Mouse (Mus musculus): ENCODE measurements around the gene Rasl2-9. TPM values are rescaled to one million over a fixed set of nuclear protein-coding genes. Genes with fewer than 3 reads are reported as not detected.
A peak's percentile ranks its signal among the peaks of the same experiment; 100 is the strongest.
"Not testable (repeated sequence)": the region's sequence is repeated elsewhere in the genome, so short reads cannot be mapped to it uniquely, and the experiment has no call there.

Rasl2-9 gene
- polyA plus RNA-seq, 1 experiment = 0.05 TPM

- Histone ChIP-seq H3K36me3 (ENCODE audit: control insufficient read depth, insufficient read depth) (peaks cover 58% of the 10 kb centered on the region), H3K27me3 (ENCODE audit: control insufficient read depth, insufficient read depth, insufficient read length) (no peaks in the 10 kb centered on the region), H3K79me2 (ENCODE audit: control insufficient read depth, insufficient read depth) (peaks cover 74% of the 10 kb centered on the region), H3ac (ENCODE audit: control insufficient read depth, insufficient read length, low read depth) (peak overlapping the region; percentile 87), H3K79me3 (ENCODE audit: low read depth) (peaks cover 51% of the 10 kb centered on the region), H3K4me3 (ENCODE audit: insufficient read depth, poor library complexity, severe bottlenecking) (peak overlapping the region; percentile 60)
- TF ChIP-seq USF1 (IDR thresholded peaks at IDR 0.05; ENCODE audit: low read depth) (no peak), MAX (IDR thresholded peaks at IDR 0.05) (no peak), MYOD1 (IDR thresholded peaks at IDR 0.05; ENCODE audit: control insufficient read depth, insufficient read length, low read depth) (no peak), CEBPB (IDR thresholded peaks at IDR 0.05; ENCODE audit: low read depth) (no peak), MYOG (IDR thresholded peaks at IDR 0.05; ENCODE audit: control insufficient read depth, extremely low read depth, insufficient read length) (no peak), CTCF (IDR thresholded peaks at IDR 0.05; ENCODE audit: control insufficient read depth, insufficient read depth, insufficient read length) (no peak), FOSL1 (IDR thresholded peaks at IDR 0.05; ENCODE audit: insufficient read depth, low read length, poor library complexity, severe bottlenecking) (no peak)
Observed at GRCm38 (mm10) chr7:5080815-5081214, 44.9 kb downstream of the Rasl2-9 start.

- TF ChIP-seq CTCF (IDR thresholded peaks at IDR 0.05; ENCODE audit: control insufficient read depth, insufficient read depth, insufficient read length) (no peak), CEBPB (IDR thresholded peaks at IDR 0.05; ENCODE audit: low read depth) (peak; percentile 17), MAX (IDR thresholded peaks at IDR 0.05) (no peak)
- Histone ChIP-seq H3K79me3 (ENCODE audit: low read depth) (peaks cover 48% of the 10 kb centered on the region), H3K36me3 (ENCODE audit: control insufficient read depth, insufficient read depth) (peaks cover 56% of the 10 kb centered on the region), H3K79me2 (ENCODE audit: control insufficient read depth, insufficient read depth) (peaks cover 72% of the 10 kb centered on the region), H3K4me3 (ENCODE audit: insufficient read depth, poor library complexity, severe bottlenecking) (peak within 1 kb of the TSS; percentile 60), H3ac (ENCODE audit: control insufficient read depth, insufficient read length, low read depth) (peak within 1 kb of the TSS; percentile 87), H3K27me3 (ENCODE audit: control insufficient read depth, insufficient read depth, insufficient read length) (no peaks in the 10 kb centered on the region)
Observed at GRCm38 (mm10) chr7:5080010-5080751, 45.6 kb downstream of the Rasl2-9 start, which contains the start of gene Epn1. Gene Epn1, plus strand, starts transcription at chr7:5080235.

- H3ac ChIP-seq (ENCODE audit: control insufficient read depth, insufficient read length, low read depth); H3K27me3 ChIP-seq (ENCODE audit: control insufficient read depth, insufficient read depth, insufficient read length); H3K4me3 ChIP-seq (ENCODE audit: insufficient read depth, poor library complexity, severe bottlenecking): not testable (repeated sequence)
- peaks cover 72% of the 10 kb centered on the region for H3K79me2 ChIP-seq (ENCODE audit: control insufficient read depth, insufficient read depth)
- H3K36me3 ChIP-seq (ENCODE audit: control insufficient read depth, insufficient read depth) = peaks cover 53% of the 10 kb centered on the region
- H3K79me3 ChIP-seq (ENCODE audit: low read depth) = peaks cover 42% of the 10 kb centered on the region
Observed at GRCm38 (mm10) chr7:5079365-5080009, 46.3 kb downstream of the Rasl2-9 start.

GRCm38 (mm10) chr7:5076931-5077330 is 48.8 kb downstream of the Rasl2-9 start:
- peaks cover 54% of the 10 kb centered on the region for H3K36me3 ChIP-seq (ENCODE audit: control insufficient read depth, insufficient read depth)
- peaks cover 71% of the 10 kb centered on the region for H3K79me2 ChIP-seq (ENCODE audit: control insufficient read depth, insufficient read depth)
- H3ac ChIP-seq (ENCODE audit: control insufficient read depth, insufficient read length, low read depth) = no peak overlapping the region
- no peaks in the 10 kb centered on the region for H3K27me3 ChIP-seq (ENCODE audit: control insufficient read depth, insufficient read depth, insufficient read length)
- H3K4me3 ChIP-seq (ENCODE audit: insufficient read depth, poor library complexity, severe bottlenecking) = no peak overlapping the region
- peaks cover 38% of the 10 kb centered on the region for H3K79me3 ChIP-seq (ENCODE audit: low read depth)
- TF ChIP-seq USF1 (IDR thresholded peaks at IDR 0.05; ENCODE audit: low read depth) = no peak
- no peak for TF ChIP-seq MYOD1 (IDR thresholded peaks at IDR 0.05; ENCODE audit: control insufficient read depth, insufficient read length, low read depth)
- TF ChIP-seq CEBPB (IDR thresholded peaks at IDR 0.05; ENCODE audit: low read depth) = no peak
- no peak for TF ChIP-seq MAX (IDR thresholded peaks at IDR 0.05)
- no peak for TF ChIP-seq MYOG (IDR thresholded peaks at IDR 0.05; ENCODE audit: control insufficient read depth, extremely low read depth, insufficient read length)
- TF ChIP-seq FOSL1 (IDR thresholded peaks at IDR 0.05; ENCODE audit: insufficient read depth, low read length, poor library complexity, severe bottlenecking) = no peak
- no peak for TF ChIP-seq CTCF (IDR thresholded peaks at IDR 0.05; ENCODE audit: control insufficient read depth, insufficient read depth, insufficient read length)

- H3K4me3 ChIP-seq (ENCODE audit: insufficient read depth, poor library complexity, severe bottlenecking) = no peak overlapping the region
- H3ac ChIP-seq (ENCODE audit: control insufficient read depth, insufficient read length, low read depth) = no peak overlapping the region
- TF ChIP-seq FOSL1 (IDR thresholded peaks at IDR 0.05; ENCODE audit: insufficient read depth, low read length, poor library complexity, severe bottlenecking) (no peak), CTCF (IDR thresholded peaks at IDR 0.05; ENCODE audit: control insufficient read depth, insufficient read depth, insufficient read length) (no peak), USF1 (IDR thresholded peaks at IDR 0.05; ENCODE audit: low read depth) (no peak), MYOD1 (IDR thresholded peaks at IDR 0.05; ENCODE audit: control insufficient read depth, insufficient read length, low read depth) (no peak), CEBPB (IDR thresholded peaks at IDR 0.05; ENCODE audit: low read depth) (no peak), MAX (IDR thresholded peaks at IDR 0.05) (no peak), MYOG (IDR thresholded peaks at IDR 0.05; ENCODE audit: control insufficient read depth, extremely low read depth, insufficient read length) (no peak)
- H3K36me3 ChIP-seq (ENCODE audit: control insufficient read depth, insufficient read depth) = peaks cover 72% of the 10 kb centered on the region
- peaks cover 44% of the 10 kb centered on the region for H3K79me3 ChIP-seq (ENCODE audit: low read depth)
- H3K27me3 ChIP-seq (ENCODE audit: control insufficient read depth, insufficient read depth, insufficient read length) = no peaks in the 10 kb centered on the region
- H3K79me2 ChIP-seq (ENCODE audit: control insufficient read depth, insufficient read depth) = peaks cover 72% of the 10 kb centered on the region
Observed at GRCm38 (mm10) chr7:5074984-5075383, 50.8 kb downstream of the Rasl2-9 start.

Small RNAs within 50 kb of the gene (microRNA-seq; reads per million reads assigned to microRNA genes)
- gene Gm26217 (ENCODE audit: borderline microRNAs expressed) = not detected

Other genes with a start within 250 kb of the Rasl2-9 start
- gene Isoc2a, start 248.8 kb downstream of the Rasl2-9 start, polyA plus RNA-seq (2012; fragmentation: generic; extraction: Trizol) = 3.7 TPM
- gene Gm36210, start 219.4 kb downstream of the Rasl2-9 start, polyA plus RNA-seq (2012; fragmentation: generic; extraction: Trizol) = not detected
- 9.0 TPM for gene Zfp628, start 210.7 kb downstream of the Rasl2-9 start, polyA plus RNA-seq (2012; fragmentation: generic; extraction: Trizol)
- 2.7 TPM for gene Nat14, start 203.9 kb downstream of the Rasl2-9 start, polyA plus RNA-seq (2012; fragmentation: generic; extraction: Trizol)
- gene Ssc5d, start 200.2 kb downstream of the Rasl2-9 start, polyA plus RNA-seq (2012; fragmentation: generic; extraction: Trizol) = 3.7 TPM
- gene Sbk2, start 161.5 kb downstream of the Rasl2-9 start, polyA plus RNA-seq (2012; fragmentation: generic; extraction: Trizol) = 0.06 TPM
- gene Sbk3, start 154.8 kb downstream of the Rasl2-9 start, polyA plus RNA-seq (2012; fragmentation: generic; extraction: Trizol) = 0.02 TPM
- gene Zfp579, start 129.8 kb downstream of the Rasl2-9 start, polyA plus RNA-seq (2012; fragmentation: generic; extraction: Trizol) = 10.1 TPM
- 12.9 TPM for gene Zfp524, start 111.5 kb downstream of the Rasl2-9 start, polyA plus RNA-seq (2012; fragmentation: generic; extraction: Trizol)
- 30.6 TPM for gene Fiz1, start 111.3 kb downstream of the Rasl2-9 start, polyA plus RNA-seq (2012; fragmentation: generic; extraction: Trizol)
- not detected for gene Gm44973, start 110.5 kb downstream of the Rasl2-9 start, polyA plus RNA-seq (2012; fragmentation: generic; extraction: Trizol)
- gene Zfp865, start 105.6 kb downstream of the Rasl2-9 start, polyA plus RNA-seq (2012; fragmentation: generic; extraction: Trizol) = 16.5 TPM
- 0.34 TPM for gene Ccdc106, start 105.4 kb downstream of the Rasl2-9 start, polyA plus RNA-seq (2012; fragmentation: generic; extraction: Trizol)
- not detected for gene 4632433K11Rik, start 91.8 kb downstream of the Rasl2-9 start, polyA plus RNA-seq (2012; fragmentation: generic; extraction: Trizol)
- gene Zfp784, start 87.5 kb downstream of the Rasl2-9 start, polyA plus RNA-seq (2012; fragmentation: generic; extraction: Trizol) = 1.5 TPM
- 13.7 TPM for gene Zfp580, start 74.4 kb downstream of the Rasl2-9 start, polyA plus RNA-seq (2012; fragmentation: generic; extraction: Trizol)
- gene U2af2, start 63.8 kb downstream of the Rasl2-9 start, polyA plus RNA-seq (2012; fragmentation: generic; extraction: Trizol) = 333 TPM
- gene Epn1, start 45.7 kb downstream of the Rasl2-9 start, polyA plus RNA-seq (2012; fragmentation: generic; extraction: Trizol) = 102 TPM
- not detected for gene Rfpl4, start 9.0 kb downstream of the Rasl2-9 start, polyA plus RNA-seq (2012; fragmentation: generic; extraction: Trizol)
- not detected for gene Vmn1r55, start 23.7 kb upstream of the Rasl2-9 start, polyA plus RNA-seq (2012; fragmentation: generic; extraction: Trizol)
- not detected for gene Vmn1r56, start 70.8 kb upstream of the Rasl2-9 start, polyA plus RNA-seq (2012; fragmentation: generic; extraction: Trizol)
- not detected for gene Vmn1r57, start 92.5 kb upstream of the Rasl2-9 start, polyA plus RNA-seq (2012; fragmentation: generic; extraction: Trizol)
- not detected for gene Gm5065, start 224.6 kb upstream of the Rasl2-9 start, polyA plus RNA-seq (2012; fragmentation: generic; extraction: Trizol)
- not detected for gene Nlrp2, start 225.1 kb upstream of the Rasl2-9 start, polyA plus RNA-seq (2012; fragmentation: generic; extraction: Trizol)

All from C2C12 (cell line).